Mouse (Mus musculus): ENCODE data around the gene Zfp69. TPM values are rescaled to one million over a fixed set of nuclear protein-coding genes. Genes with fewer than 3 reads are reported as not detected.

Gene Zfp69
- 0.77 TPM for polyA plus RNA-seq (2014; fragmentation: Illumina TruSeq; extraction: RNeasy Lipid Tissue Mini Kit (QIAGEN cat#74804))

GRCm38 (mm10) chr4:120951428-120951973, at the start of gene Zfp69:
Gene Zfp69, minus strand, starts transcription at chr4:120951699.

GRCm38 (mm10) chr4:120924554-120925299, 26.8 kb downstream of the Zfp69 start, which contains the start of gene Exo5:
Gene Exo5, minus strand, starts transcription at chr4:120925017.

Other genes starting within 250 kb of the Zfp69 start
- gene Kcnq4, start 203.1 kb downstream of the Zfp69 start, polyA plus RNA-seq (2014; fragmentation: Illumina TruSeq; extraction: RNeasy Lipid Tissue Mini Kit (QIAGEN cat#74804)): not detected
- 28.4 TPM for gene Nfyc, start 120.1 kb downstream of the Zfp69 start, polyA plus RNA-seq (2014; fragmentation: Illumina TruSeq; extraction: RNeasy Lipid Tissue Mini Kit (QIAGEN cat#74804))
- 0.54 TPM for gene Rims3, start 96.9 kb downstream of the Zfp69 start, polyA plus RNA-seq (2014; fragmentation: Illumina TruSeq; extraction: RNeasy Lipid Tissue Mini Kit (QIAGEN cat#74804))
- 14.0 TPM for gene Exo5, start 26.7 kb downstream of the Zfp69 start, polyA plus RNA-seq (2014; fragmentation: Illumina TruSeq; extraction: RNeasy Lipid Tissue Mini Kit (QIAGEN cat#74804))
- gene Smap2, start 65.5 kb upstream of the Zfp69 start, polyA plus RNA-seq (2014; fragmentation: Illumina TruSeq; extraction: RNeasy Lipid Tissue Mini Kit (QIAGEN cat#74804)): 28.2 TPM
- 0.68 TPM for gene Col9a2, start 87.7 kb upstream of the Zfp69 start, polyA plus RNA-seq (2014; fragmentation: Illumina TruSeq; extraction: RNeasy Lipid Tissue Mini Kit (QIAGEN cat#74804))
- 196 TPM for gene Zmpste24, start 146.5 kb upstream of the Zfp69 start, polyA plus RNA-seq (2014; fragmentation: Illumina TruSeq; extraction: RNeasy Lipid Tissue Mini Kit (QIAGEN cat#74804))
- not detected for gene Tmco2, start 157.5 kb upstream of the Zfp69 start, polyA plus RNA-seq (2014; fragmentation: Illumina TruSeq; extraction: RNeasy Lipid Tissue Mini Kit (QIAGEN cat#74804))

Data from ovary, adult 10 weeks (tissue).